Mouse (Mus musculus) midbrain, embryonic 16.5 days (tissue): Measurements from ENCODE around the gene Msh4. TPM values are rescaled to one million over a fixed set of nuclear protein-coding genes. Genes with fewer than 3 reads are reported as not detected.
"Not testable (repeated sequence)": the region's sequence is repeated elsewhere in the genome, so short reads cannot be mapped to it uniquely, and the experiment has no call there.

ENCODE experiments used
- ATAC-seq: fragments of 200-750 bp; cut with Nextera tagmentation; 2 replicates; pipeline ENCODE4 v1.8.0; 2017; ENCODE audit warnings: moderate TSS enrichment
- H3K27ac ChIP-seq: fragments of 300-500 bp; sonication (generic); 2 replicates; pipeline ENCODE4 v1.5.1; 2014; ENCODE audit warnings: mild to moderate bottlenecking, low read length, mixed read lengths
- H3K27me3 ChIP-seq: fragments of 300-500 bp; sonication (generic); 2 replicates; pipeline ENCODE4 v1.6.1; 2014; ENCODE audit warnings: low read depth, low read length, mixed read lengths; ENCODE audit not compliant: control insufficient read depth, insufficient read depth
- H3K36me3 ChIP-seq: fragments of 300-500 bp; sonication (generic); 2 replicates; pipeline ENCODE4 v1.6.1; 2014; ENCODE audit warnings: mild to moderate bottlenecking, low read length, moderate library complexity, mixed read lengths; ENCODE audit not compliant: control insufficient read depth, insufficient read depth
- H3K4me1 ChIP-seq: fragments of 300-500 bp; sonication (generic); 2 replicates; pipeline ENCODE4 v1.6.1; 2014; ENCODE audit warnings: mild to moderate bottlenecking, low read length, mixed read lengths; ENCODE audit not compliant: control insufficient read depth, insufficient read depth
- H3K4me2 ChIP-seq: fragments of 300-500 bp; sonication (generic); 2 replicates; pipeline ENCODE4 v1.6.1; 2014; ENCODE audit warnings: mild to moderate bottlenecking, low read length, mixed read lengths
- H3K4me3 ChIP-seq: fragments of 300-500 bp; sonication (generic); 2 replicates; pipeline ENCODE4 v1.5.1; 2014; ENCODE audit warnings: low read depth, mild to moderate bottlenecking, low read length, moderate library complexity, mixed read lengths
- H3K9ac ChIP-seq: fragments of 300-500 bp; sonication (generic); 2 replicates; pipeline ENCODE4 v1.6.1; 2014; ENCODE audit warnings: low read depth, low read length, mixed read lengths
- H3K9me3 ChIP-seq: fragments of 300-500 bp; sonication (generic); replicated peaks from 2 replicates; pipeline ENCODE4 v1.6.1; 2014; ENCODE audit warnings: mild to moderate bottlenecking, low read length, mixed read lengths; ENCODE audit not compliant: control insufficient read depth, poor library complexity, severe bottlenecking
- WGBS: fragments of 180-500 bp; shearing (Covaris S2); extraction: QIAGEN DNeasy Blood & Tissue Kit; methylation state at CpG from one replicate; pipeline ENCODE4 v1.1.7; 2014; 5-methylcytosine and 5-hydroxymethylcytosine counted together
- polyA plus RNA-seq: library from polyadenylated mRNA; unstranded; fragments of >200 nt; fragmentation: Nextera tagmentation; extraction: Ambion mirVana; gene quantifications from 2 replicates; pipeline ENCODE4 v1.2.1, GENCODE M21; 2015

Msh4 gene
- polyA plus RNA-seq, 1 experiment from 2014 or later = 0.15 TPM

GRCm38 (mm10) chr3:153832654-153832945 lies 73.3 kb downstream of the Msh4 start:
- Histone ChIP-seq H3K27me3 (no peaks in the 10 kb centered on the region), H3K36me3 (no peaks in the 10 kb centered on the region), H3K4me3 (no peak overlapping the region), H3K9ac (no peak overlapping the region), H3K27ac (no peak overlapping the region), H3K4me2 (no peak overlapping the region), H3K4me1 (no peaks in the 10 kb centered on the region), H3K9me3 (no peaks in the 10 kb centered on the region)
- ATAC-seq = no peak
- 46% methylated on average over 6 of the region's 6 CpGs for WGBS

GRCm38 (mm10) chr3:153831873-153832653 lies 73.9 kb downstream of the Msh4 start:
- no peak overlapping the region for H3K4me3 ChIP-seq
- no peaks in the 10 kb centered on the region for H3K27me3 ChIP-seq
- no peaks in the 10 kb centered on the region for H3K9me3 ChIP-seq
- ATAC-seq = 0 out of 2 replicates have a peak, but pooled peaks have one; percentile 21
- H3K9ac ChIP-seq = no peak overlapping the region
- H3K4me1 ChIP-seq = no peaks in the 10 kb centered on the region
- no peaks in the 10 kb centered on the region for H3K36me3 ChIP-seq
- H3K27ac ChIP-seq = no peak overlapping the region
- H3K4me2 ChIP-seq = no peak overlapping the region
- 86% methylated on average over 4 of the region's 4 CpGs for WGBS

- no peaks in the 10 kb centered on the region for H3K36me3 ChIP-seq
- H3K4me1 ChIP-seq = no peaks in the 10 kb centered on the region
- no peaks in the 10 kb centered on the region for H3K9me3 ChIP-seq
- no peak overlapping the region for H3K27ac ChIP-seq
- no peaks in the 10 kb centered on the region for H3K27me3 ChIP-seq
- H3K4me3 ChIP-seq = no peak overlapping the region
- 0 out of 2 replicates have a peak, but pooled peaks have one; percentile 21 for ATAC-seq
- H3K9ac ChIP-seq = no peak overlapping the region
- WGBS = 82% methylated on average over 11 of the region's 11 CpGs
- no peak overlapping the region for H3K4me2 ChIP-seq
Measured at GRCm38 (mm10) chr3:153831014-153831872, 74.7 kb downstream of the Msh4 start.

- not testable (repeated sequence) for H3K4me1 ChIP-seq, H3K27ac ChIP-seq, H3K9me3 ChIP-seq, H3K27me3 ChIP-seq, H3K9ac ChIP-seq, H3K36me3 ChIP-seq, H3K4me2 ChIP-seq, H3K4me3 ChIP-seq, ATAC-seq
- 98% methylated on average over 3 of the region's 3 CpGs for WGBS
Measured at GRCm38 (mm10) chr3:153829788-153830187, 76.2 kb downstream of the Msh4 start.

GRCm38 (mm10) chr3:153826616-153827015 lies 79.3 kb downstream of the Msh4 start:
- Histone ChIP-seq H3K4me3 (no peak overlapping the region), H3K4me2 (no peak overlapping the region), H3K4me1 (peaks cover 3% of the 10 kb centered on the region; the same call in 1 of the 2 replicates), H3K27me3 (no peaks in the 10 kb centered on the region), H3K9me3 (no peaks in the 10 kb centered on the region), H3K9ac (no peak overlapping the region), H3K36me3 (no peaks in the 10 kb centered on the region), H3K27ac (no peak overlapping the region)
- no peak for ATAC-seq
- WGBS = 38% methylated on average over 6 of the region's 6 CpGs

GRCm38 (mm10) chr3:153825197-153825596 lies 80.7 kb downstream of the Msh4 start:
- WGBS = 90% methylated on average over 10 of the region's 10 CpGs

GRCm38 (mm10) chr3:153823671-153824515 lies 82.0 kb downstream of the Msh4 start:
- Histone ChIP-seq H3K4me2 (no peak overlapping the region), H3K4me3 (no peak overlapping the region), H3K9me3 (no peaks in the 10 kb centered on the region), H3K9ac (no peak overlapping the region), H3K27me3 (no peaks in the 10 kb centered on the region), H3K27ac (no peak overlapping the region), H3K4me1 (peaks cover 3% of the 10 kb centered on the region; the same call in 1 of the 2 replicates), H3K36me3 (no peaks in the 10 kb centered on the region)
- no peak for ATAC-seq
- 61% methylated on average over 11 of the region's 11 CpGs for WGBS

More at GRCm38 (mm10) chr3:153825197-153825596, 80.7 kb downstream of the Msh4 start:
- Histone ChIP-seq H3K36me3 (no peaks in the 10 kb centered on the region), H3K27ac (no peak overlapping the region), H3K9me3 (no peaks in the 10 kb centered on the region), H3K9ac (no peak overlapping the region), H3K27me3 (no peaks in the 10 kb centered on the region), H3K4me2 (no peak overlapping the region), H3K4me3 (no peak overlapping the region), H3K4me1 (peaks cover 3% of the 10 kb centered on the region; the same call in 1 of the 2 replicates)
- no peak for ATAC-seq

GRCm38 (mm10) chr3:153819438-153819837 lies 86.5 kb downstream of the Msh4 start:
- Histone ChIP-seq H3K27me3 (no peaks in the 10 kb centered on the region), H3K9ac (no peak overlapping the region), H3K4me2 (no peak overlapping the region), H3K36me3 (no peaks in the 10 kb centered on the region), H3K9me3 (no peaks in the 10 kb centered on the region), H3K4me1 (peaks cover 3% of the 10 kb centered on the region; the same call in 1 of the 2 replicates), H3K4me3 (no peak overlapping the region), H3K27ac (no peak overlapping the region)
- no peak for ATAC-seq
- 59% methylated on average over 9 of the region's 9 CpGs for WGBS
